Mouse (Mus musculus): Measurements from ENCODE around the gene Polr3c.
"Not testable (repeated sequence)": the region's sequence is repeated elsewhere in the genome, so short reads cannot be mapped to it uniquely, and the experiment has no call there.

Gene Polr3c

DNA sequence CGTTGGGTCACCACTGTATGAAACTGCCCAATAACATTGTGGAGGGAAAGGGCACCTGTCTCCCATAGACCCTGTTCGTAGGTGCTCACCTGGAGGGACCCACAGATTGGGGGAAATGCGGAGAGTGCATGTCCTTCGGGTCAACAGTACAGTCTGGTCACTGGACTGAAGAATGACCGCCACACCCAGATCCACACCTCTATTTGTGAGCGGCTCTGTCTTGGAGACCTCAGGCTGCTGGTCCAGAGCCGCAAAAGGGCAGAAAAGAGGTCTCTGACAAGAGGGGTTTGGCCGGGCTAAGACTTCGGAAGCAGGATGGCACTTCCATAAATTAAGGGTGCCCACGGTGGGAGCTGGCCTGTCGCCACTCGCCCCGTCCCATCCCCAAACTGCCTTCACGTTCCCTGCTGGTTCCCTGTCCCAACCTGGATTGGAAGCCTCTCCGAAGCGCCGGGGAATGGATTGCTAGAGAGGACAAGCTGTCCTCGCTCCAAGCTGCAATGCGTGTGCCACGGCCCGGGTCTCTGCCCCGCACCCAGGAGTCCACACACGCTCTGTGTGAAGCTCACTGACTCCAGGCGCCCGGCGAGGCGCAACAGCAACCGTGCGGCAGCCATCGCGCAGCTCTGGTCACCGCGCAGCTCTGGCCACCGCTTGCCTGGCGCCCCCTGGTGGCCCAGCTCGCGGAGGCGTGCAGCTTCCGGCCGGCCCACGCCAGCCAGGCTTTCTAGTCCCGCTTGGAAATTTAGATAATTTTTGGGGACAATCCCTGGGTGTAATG is 19.3 kb downstream of the Polr3c start, which contains the start of gene Nudt17:
Nudt17 (minus strand) TSS at position 660 of the 781 bp plus-strand sequence.
- peak; percentile 90 for DNase-seq

- no peak for DNase-seq
Measured at GRCm38 (mm10) chr3:96706984-96707383, 20.4 kb downstream of the Polr3c start.

- DNase-seq = no peak
Measured at GRCm38 (mm10) chr3:96706217-96706616, 21.2 kb downstream of the Polr3c start.

- DNase-seq = peak; percentile 19
Measured at GRCm38 (mm10) chr3:96704778-96705177, 22.6 kb downstream of the Polr3c start.

DNA sequence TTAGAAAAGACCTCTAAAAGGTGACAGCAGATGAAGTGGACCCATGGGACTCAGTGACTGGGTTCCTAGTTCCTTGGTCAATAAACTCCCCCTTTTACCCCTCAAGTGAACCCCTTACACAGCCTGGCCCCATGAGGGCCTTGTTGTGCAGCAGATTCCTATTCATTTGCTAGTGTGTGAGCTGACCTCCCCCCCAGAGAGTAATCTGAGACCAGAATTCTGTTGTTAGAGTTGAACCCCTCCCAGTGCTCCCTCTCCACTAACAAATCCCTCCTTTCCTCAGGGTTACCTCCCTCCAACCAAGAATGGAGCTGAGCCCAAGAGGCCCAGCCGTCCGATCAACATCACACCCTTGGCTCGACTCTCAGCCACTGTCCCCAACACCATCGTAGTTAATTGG is 26.4 kb downstream of the Polr3c start:
- DNase-seq = no peak

- DNase-seq = no peak
Measured at GRCm38 (mm10) chr3:96700376-96700775, 27.1 kb downstream of the Polr3c start.

GRCm38 (mm10) chr3:96698993-96699690 is 28.3 kb downstream of the Polr3c start:
- no peak for DNase-seq

- DNase-seq = peak; percentile 95
Measured at GRCm38 (mm10) chr3:96696766-96697732, 30.4 kb downstream of the Polr3c start.

DNA sequence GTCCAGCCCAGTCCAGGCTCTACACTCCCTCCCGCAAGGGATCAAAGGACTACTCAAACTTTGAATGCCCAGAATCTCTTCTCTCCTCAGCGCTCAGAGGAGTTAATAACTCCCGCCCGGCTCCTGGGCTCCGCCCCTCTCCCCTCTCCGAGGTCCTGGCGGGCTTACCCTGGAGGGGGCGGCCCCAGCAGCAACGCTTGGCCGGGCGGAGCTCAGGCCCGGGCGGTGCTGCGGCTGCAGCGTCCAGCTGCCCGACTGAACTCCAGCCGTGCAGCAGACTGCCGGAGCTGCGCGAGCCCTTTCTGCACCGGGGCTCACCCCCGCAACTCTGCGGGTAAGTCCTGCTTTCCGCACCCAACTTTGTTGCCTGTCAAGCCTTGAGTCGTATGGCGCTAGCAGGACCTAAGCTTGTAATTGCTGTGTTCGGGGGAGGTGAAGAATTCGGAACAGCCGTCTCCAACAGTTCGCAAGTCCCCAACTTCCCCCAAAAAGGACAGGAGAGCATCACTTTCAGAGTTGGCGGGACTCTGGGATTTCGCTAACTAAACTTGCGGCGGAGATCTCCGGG is 31.1 kb downstream of the Polr3c start, which contains the start of gene Pias3:
Pias3 (plus strand) TSS at position 187 of the 568 bp plus-strand sequence.
- DNase-seq = peak; percentile 93

GRCm38 (mm10) chr3:96693579-96693978 is 33.8 kb downstream of the Polr3c start:
- DNase-seq = no peak

DNA sequence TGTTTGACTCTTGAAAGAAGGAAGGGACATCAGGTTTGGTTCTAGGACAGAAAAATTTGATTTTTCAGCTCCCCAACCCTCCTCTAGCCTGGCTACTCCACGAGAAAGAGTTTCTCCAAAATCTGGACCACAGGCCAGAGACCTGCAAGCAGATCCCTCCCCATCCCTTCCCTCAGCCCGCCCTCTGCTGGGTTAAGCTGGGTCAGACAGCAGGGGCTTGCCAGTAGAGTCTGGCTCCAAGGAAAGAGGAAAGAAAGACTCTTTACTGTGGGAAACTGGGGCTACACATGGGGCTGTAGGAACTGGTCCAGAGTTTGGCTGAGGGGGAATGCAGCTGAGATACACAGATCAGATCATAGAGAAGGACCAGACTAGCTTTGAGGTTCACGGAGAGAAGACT is 34.9 kb downstream of the Polr3c start:
- DNase-seq = peak; percentile 30

DNA sequence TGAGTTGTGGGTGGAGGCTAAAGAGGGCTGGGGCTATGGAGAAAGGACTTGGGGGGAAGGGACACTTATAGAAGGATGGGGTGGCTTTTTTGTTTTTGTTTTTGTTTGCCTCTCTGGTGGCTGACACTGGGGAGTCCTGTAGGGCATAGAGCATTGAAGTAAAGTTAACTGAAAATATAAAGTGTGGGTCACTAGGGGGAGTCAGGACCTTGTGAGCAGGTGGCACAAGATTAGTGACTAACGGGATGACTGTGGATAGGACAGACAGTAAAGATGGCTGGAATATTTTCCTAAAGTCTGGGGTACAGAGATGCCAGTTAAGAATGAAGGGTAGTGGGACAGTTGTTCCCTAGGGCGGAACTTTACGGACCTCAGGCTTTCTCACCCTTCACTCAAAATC is 37.1 kb downstream of the Polr3c start:
- DNase-seq = no peak

DNA sequence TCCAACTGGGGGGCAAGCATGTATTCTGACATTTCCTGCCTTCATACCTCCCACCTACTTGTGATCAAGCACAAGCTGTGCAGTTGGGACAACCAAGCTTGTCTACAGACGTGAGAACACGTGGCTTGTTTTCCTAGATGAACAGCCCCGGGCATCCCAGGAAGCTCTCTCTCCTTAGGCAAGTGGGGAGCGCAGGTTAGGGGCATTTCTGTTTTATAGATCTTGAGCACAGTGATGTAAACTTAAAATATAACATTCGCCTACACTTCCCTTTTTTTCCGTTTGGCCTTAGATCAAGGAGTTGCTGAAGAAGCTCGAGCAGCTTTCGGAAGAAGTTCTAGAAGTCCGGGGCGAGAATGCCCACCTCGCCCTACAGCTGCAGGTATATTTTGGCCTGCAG is 38.6 kb downstream of the Polr3c start:
- no peak for DNase-seq

DNA sequence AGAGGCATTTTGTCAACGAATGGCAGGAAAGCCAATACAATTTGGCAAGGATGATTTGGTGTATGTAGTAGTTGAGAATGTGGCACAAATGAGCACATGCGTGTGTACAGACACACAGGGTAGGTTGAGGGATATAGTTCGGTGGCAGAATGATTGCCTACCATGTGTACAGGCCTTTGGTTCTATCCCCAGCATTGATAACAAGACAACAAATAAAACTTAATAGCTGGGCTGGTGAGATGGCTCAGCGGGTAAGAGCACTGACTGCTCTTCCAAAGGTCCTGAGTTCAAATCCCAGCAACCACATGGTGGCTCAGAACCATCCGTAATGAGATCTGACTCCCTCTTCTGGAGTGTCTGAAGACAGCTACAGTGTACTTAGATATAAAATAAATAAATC is 41.4 kb downstream of the Polr3c start:
- DNase-seq = not testable (repeated sequence)

DNA sequence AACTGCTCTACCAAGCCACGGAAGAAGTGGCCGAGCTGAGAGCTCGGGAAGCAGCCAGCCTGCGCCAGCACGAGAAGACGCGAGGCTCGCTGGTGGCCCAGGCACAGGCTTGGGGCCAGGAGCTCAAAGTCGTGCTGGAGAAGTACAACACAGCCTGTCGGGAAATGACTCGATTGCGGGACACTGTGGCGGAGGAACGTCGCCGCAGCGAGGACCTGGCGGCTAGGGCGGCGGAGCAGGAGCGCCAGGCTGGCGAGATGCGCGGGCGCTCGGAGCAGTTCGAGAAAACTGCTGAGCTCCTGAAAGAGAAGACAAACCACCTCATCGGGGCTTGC is 42.6 kb downstream of the Polr3c start:
- DNase-seq = no peak

- no peak for DNase-seq
Measured at GRCm38 (mm10) chr3:96684151-96684821, 43.1 kb downstream of the Polr3c start.

- DNase-seq = no peak
Measured at GRCm38 (mm10) chr3:96683496-96683895, 43.9 kb downstream of the Polr3c start.

GRCm38 (mm10) chr3:96680269-96680956 is 47.0 kb downstream of the Polr3c start:
- DNase-seq = no peak

GRCm38 (mm10) chr3:96679159-96679674 is 48.2 kb downstream of the Polr3c start:
- DNase-seq = no peak

- no peak for DNase-seq
Measured at GRCm38 (mm10) chr3:96678456-96678855, 49.0 kb downstream of the Polr3c start.

DNA sequence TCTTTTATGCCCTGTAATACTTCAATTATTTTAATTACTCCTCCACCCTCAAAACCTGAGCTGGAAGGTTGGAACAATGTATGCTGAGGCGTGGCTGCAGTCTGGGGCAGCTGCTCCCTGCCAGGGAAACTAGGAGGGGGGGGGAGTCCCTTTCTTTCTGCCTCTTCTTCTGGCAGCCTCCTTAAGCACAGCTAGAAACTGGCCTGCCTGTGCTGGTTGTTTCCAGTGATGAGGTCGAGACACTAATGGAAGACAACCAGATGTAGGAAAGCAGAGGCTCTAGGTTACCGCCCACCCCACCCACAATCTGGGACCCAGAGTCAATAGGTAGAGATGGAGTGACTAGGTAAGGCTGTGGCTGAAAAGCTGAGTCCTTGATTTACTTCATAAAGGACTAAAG is 51.7 kb downstream of the Polr3c start:
- no peak for DNase-seq

Data from kidney, postnatal 14 days (tissue).